Mouse (Mus musculus): Measurements from ENCODE around the gene 9530003J23Rik.

DNA sequence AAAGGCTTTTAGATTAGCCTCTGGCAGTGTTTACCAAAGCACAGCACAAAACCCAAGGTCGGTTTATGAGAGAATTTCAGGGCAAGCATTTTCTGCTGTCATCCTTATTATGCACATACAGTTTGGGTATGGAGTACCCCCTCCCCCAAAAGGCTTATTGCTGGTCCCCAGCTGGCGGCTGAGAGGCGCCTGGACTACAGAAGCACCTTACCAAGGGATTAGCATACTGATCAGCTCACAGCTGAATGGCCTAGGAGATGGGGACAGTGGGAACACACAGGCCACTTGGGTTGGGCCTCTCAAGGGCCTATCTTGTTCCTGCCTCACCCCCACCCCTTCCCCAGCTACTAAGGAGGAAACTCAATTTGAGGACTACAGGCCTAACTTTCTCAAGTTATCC lies 15.7 kb downstream of the 9530003J23Rik start:
- TF ChIP-seq CTCF (IDR thresholded peaks at IDR 0.05; ENCODE audit: extremely low read depth, insufficient read length, insufficient replicate concordance, low read depth, low read length) (no peak), POLR2A (IDR thresholded peaks at IDR 0.05; ENCODE audit: low read depth, low read length) (no peak)

All from small intestine, adult 2 months (tissue).